Mouse (Mus musculus) granulocyte monocyte progenitor cell, adult 5-6 weeks (primary cell): ENCODE measurements around the gene Fam171b. TPM values are rescaled to one million over a fixed set of nuclear protein-coding genes. Genes with fewer than 3 reads are reported as not detected.

Experiments used
- ATAC-seq: replicated peaks from 2 replicates; pipeline ENCODE4 v1.8.0; 2016; ENCODE audit warnings: mild to moderate bottlenecking, moderate TSS enrichment, inconsistent platforms; ENCODE audit not compliant: poor library complexity, severe bottlenecking
- total RNA-seq, 2 experiments: library from RNA; stranded (forward) in 1 of 2; stranded (reverse) in 1 of 2; fragments of 200-712, 200-1000 nt in 1 of 2; fragments of >200 nt in 1 of 2; fragmentation: Nextera tagmentation in 1 of 2; gene quantifications; 2 replicates each; pipeline ENCODE4 v1.2.3; 2014 to 2017

Fam171b gene
- total RNA-seq, 2 experiments from 2014 or later: not detected

GRCm38 (mm10) chr2:83883850-83884420, 71.5 kb downstream of the Fam171b start:
- ATAC-seq: no peak

- ATAC-seq: no peak
Observed at GRCm38 (mm10) chr2:83893701-83894100, 81.3 kb downstream of the Fam171b start.

- no peak for ATAC-seq
Observed at GRCm38 (mm10) chr2:83901896-83902540, 89.6 kb downstream of the Fam171b start.

GRCm38 (mm10) chr2:83929478-83930088, 117.1 kb downstream of the Fam171b start:
- peak; percentile 100 for ATAC-seq

Other genes with a start within 250 kb of the Fam171b start
- gene Zc3h15, start 168.2 kb upstream of the Fam171b start, total RNA-seq (2014; fragmentation: Nextera tagmentation): 95.7 and 144 TPM in 2 replicates
- gene Zc3h15, start 168.2 kb upstream of the Fam171b start, total RNA-seq (2017): 109 and 144 TPM in 2 replicates
- gene Itgav, start 88.2 kb upstream of the Fam171b start, total RNA-seq (2014; fragmentation: Nextera tagmentation): 17.0 and 33.3 TPM in 2 replicates
- gene Itgav, start 88.2 kb upstream of the Fam171b start, total RNA-seq (2017): 16.4 and 23.8 TPM in 2 replicates
- not detected in 2 replicates for gene Zswim2, start 128.6 kb downstream of the Fam171b start, total RNA-seq (2014; fragmentation: Nextera tagmentation)
- not detected in 2 replicates for gene Zswim2, start 128.6 kb downstream of the Fam171b start, total RNA-seq (2017)
- not detected in 2 replicates for gene Gm13698, start 143.1 kb downstream of the Fam171b start, total RNA-seq (2014; fragmentation: Nextera tagmentation)
- 0.10 and 0.13 TPM in 2 replicates for gene Gm13698, start 143.1 kb downstream of the Fam171b start, total RNA-seq (2017)
- gene Gm13693, start 148.9 kb downstream of the Fam171b start, total RNA-seq (2014; fragmentation: Nextera tagmentation): not detected in 2 replicates
- 0.10 and 0.13 TPM in 2 replicates for gene Gm13693, start 148.9 kb downstream of the Fam171b start, total RNA-seq (2017)
- not detected in 2 replicates for gene Gm13695, start 154.7 kb downstream of the Fam171b start, total RNA-seq (2014; fragmentation: Nextera tagmentation)
- not detected in 2 replicates for gene Gm13695, start 154.7 kb downstream of the Fam171b start, total RNA-seq (2017)
- not detected in 2 replicates for gene Gm13696, start 160.5 kb downstream of the Fam171b start, total RNA-seq (2014; fragmentation: Nextera tagmentation)
- 0.10 and 0.13 TPM in 2 replicates for gene Gm13696, start 160.5 kb downstream of the Fam171b start, total RNA-seq (2017)
- gene Gm13694, start 166.3 kb downstream of the Fam171b start, total RNA-seq (2014; fragmentation: Nextera tagmentation): not detected in 2 replicates
- 0.10 and 0.13 TPM in 2 replicates for gene Gm13694, start 166.3 kb downstream of the Fam171b start, total RNA-seq (2017)
- not detected in 2 replicates for gene Gm13697, start 172.1 kb downstream of the Fam171b start, total RNA-seq (2014; fragmentation: Nextera tagmentation)
- gene Gm13697, start 172.1 kb downstream of the Fam171b start, total RNA-seq (2017): 0.10 and 0.13 TPM in 2 replicates
- not detected in 2 replicates for gene Gm13691, start 177.9 kb downstream of the Fam171b start, total RNA-seq (2014; fragmentation: Nextera tagmentation)
- 0.09 TPM in 1 of 2 replicates, not detected in the other for gene Gm13691, start 177.9 kb downstream of the Fam171b start, total RNA-seq (2017)